Mouse (Mus musculus): ENCODE measurements around the gene Abcb9. TPM values are rescaled to one million over a fixed set of nuclear protein-coding genes. Genes with fewer than 3 reads are reported as not detected.

Gene Abcb9
- total and polyA plus RNA-seq, 3 experiments = 8.9 to 10.1 (median 9.9) TPM

DNA sequence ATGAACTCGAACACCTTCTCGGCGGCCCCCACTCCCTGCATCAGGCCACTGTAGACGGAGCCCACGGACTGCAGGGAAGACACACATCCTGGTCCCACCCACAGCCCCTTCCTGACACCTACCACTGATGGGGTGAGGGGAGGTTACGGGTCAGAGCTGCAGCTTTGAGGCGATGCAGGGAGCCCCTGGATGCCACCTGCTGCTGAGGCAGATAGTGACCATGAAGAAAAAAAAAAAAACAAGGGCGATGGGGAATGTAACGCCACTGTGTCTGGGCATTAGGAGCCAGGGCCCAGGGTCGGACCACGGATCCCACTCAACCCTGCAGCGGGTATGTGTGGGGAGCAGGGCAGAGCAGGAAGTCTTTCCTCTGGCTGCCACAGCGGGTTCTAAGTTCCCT is 18.4 kb downstream of the Abcb9 start:
- Histone ChIP-seq H3K4me1 (ENCODE audit: control insufficient read depth, insufficient read depth, low read length) (peaks cover 4% of the 10 kb centered on the region), H3K27me3 (ENCODE audit: control insufficient read depth, insufficient read depth, low read length) (no peaks in the 10 kb centered on the region), H3K4me3 (no peak overlapping the region), H3K27ac (no peak overlapping the region), H3K36me3 (ENCODE audit: control insufficient read depth, insufficient read depth, low read length) (no peaks in the 10 kb centered on the region), H3K79me2 (replicated peaks; ENCODE audit: control insufficient read depth, insufficient read depth, low read length) (no peaks in the 10 kb centered on the region), H3K9ac (ENCODE audit: low read depth, low read length) (no peak overlapping the region)
- WGBS = 77% methylated on average over 13 of the region's 13 CpGs
- DNase-seq = no peak
- TF ChIP-seq POLR2A (IDR thresholded peaks at IDR 0.05; ENCODE audit: insufficient read depth, low read depth, low read length) = no peak
- TF ChIP-seq CTCF (IDR thresholded peaks at IDR 0.05) = no peak
- TF ChIP-seq EP300 (IDR thresholded peaks at IDR 0.05; ENCODE audit: insufficient read depth, low read depth, low read length) = no peak
- intact Hi-C loops (cut with DNase I) = loop anchor here (5.0 kb wide), 1 partner anchor 40 kb away; no protein-coding TSS in a partner anchor

DNA sequence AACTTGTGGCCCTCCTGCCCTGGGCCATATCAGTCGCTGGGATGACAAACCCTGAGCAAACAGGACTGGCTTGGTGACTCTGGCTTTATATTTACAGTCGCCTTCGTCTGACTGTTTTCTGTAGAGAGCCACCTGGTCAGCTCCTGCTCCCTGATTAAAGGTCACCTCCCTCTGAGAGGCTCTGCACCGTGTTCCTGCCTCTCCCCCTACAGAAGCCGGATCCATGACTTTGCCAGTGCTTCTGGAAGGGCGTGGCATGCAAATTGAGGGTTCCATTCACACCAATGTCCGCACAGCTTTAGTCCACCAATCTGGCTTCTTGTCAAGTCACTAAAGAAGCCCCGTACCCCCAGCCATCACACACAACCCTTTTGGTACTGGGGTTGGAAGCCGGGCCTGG is 19.0 kb downstream of the Abcb9 start:
- WGBS = 73% methylated on average over 9 of the region's 9 CpGs
- H3K79me2 ChIP-seq (replicated peaks; ENCODE audit: control insufficient read depth, insufficient read depth, low read length) = no peaks in the 10 kb centered on the region
- H3K27ac ChIP-seq = no peak overlapping the region
- H3K36me3 ChIP-seq (ENCODE audit: control insufficient read depth, insufficient read depth, low read length) = no peaks in the 10 kb centered on the region
- no peak overlapping the region for H3K9ac ChIP-seq (ENCODE audit: low read depth, low read length)
- H3K4me1 ChIP-seq (ENCODE audit: control insufficient read depth, insufficient read depth, low read length) = peaks cover 4% of the 10 kb centered on the region
- H3K4me3 ChIP-seq = no peak overlapping the region
- TF ChIP-seq EP300 (IDR thresholded peaks at IDR 0.05; ENCODE audit: insufficient read depth, low read depth, low read length) = no peak
- no peak for TF ChIP-seq CTCF (IDR thresholded peaks at IDR 0.05)
- TF ChIP-seq POLR2A (IDR thresholded peaks at IDR 0.05; ENCODE audit: insufficient read depth, low read depth, low read length) = no peak
- intact Hi-C loops (cut with DNase I) = loop anchor here (5.0 kb wide), 1 partner anchor 39 kb away; no protein-coding TSS in a partner anchor
- no peak for DNase-seq
- H3K27me3 ChIP-seq (ENCODE audit: control insufficient read depth, insufficient read depth, low read length) = no peaks in the 10 kb centered on the region

DNA sequence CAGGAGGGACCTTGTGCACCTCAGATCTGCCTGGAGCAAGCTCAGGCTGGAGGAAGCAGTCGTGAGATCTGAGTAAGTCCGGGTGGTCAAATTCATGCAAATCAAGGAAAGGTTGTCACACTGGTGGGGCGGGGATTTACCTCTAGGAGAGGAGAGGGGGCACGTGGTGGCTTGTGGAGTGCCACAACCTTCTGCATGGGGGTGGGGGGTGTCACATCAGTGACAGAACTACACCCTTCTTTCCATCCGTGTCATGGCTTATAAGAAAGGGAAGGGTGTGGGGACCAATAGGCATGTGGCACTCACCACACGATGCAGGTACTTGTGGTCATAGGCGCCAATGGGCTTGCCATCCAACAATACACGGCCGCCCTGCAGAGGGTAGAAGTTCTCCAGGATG is 19.9 kb downstream of the Abcb9 start:
- 82% methylated on average over 9 of the region's 9 CpGs for WGBS

DNA sequence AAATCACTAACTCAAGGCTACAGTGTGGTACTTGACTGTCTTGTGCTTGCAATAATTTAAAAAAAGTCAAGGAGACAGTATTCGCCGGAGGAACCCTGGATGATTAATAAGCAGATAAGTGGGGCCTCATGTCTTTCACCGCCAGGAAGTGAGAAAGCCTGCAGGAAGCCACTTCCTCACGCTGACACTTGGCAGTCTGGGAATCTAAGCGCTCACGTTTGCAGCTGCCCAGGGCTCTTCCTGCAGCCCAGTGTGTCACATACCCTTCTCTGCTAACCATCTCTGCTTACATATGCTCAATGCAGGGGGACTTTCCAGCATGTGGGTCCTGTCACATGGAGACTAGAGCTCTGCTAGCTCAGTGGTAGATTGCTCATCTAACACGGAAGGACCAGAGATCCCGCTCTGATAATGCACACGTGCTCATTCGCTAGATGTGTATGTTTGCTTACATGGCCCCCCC is 20.7 kb downstream of the Abcb9 start:
- H3K36me3 ChIP-seq (ENCODE audit: control insufficient read depth, insufficient read depth, low read length) = no peaks in the 10 kb centered on the region
- DNase-seq = peak in 1 of 2 experiments; percentile 43
- no peak overlapping the region for H3K9ac ChIP-seq (ENCODE audit: low read depth, low read length)
- no peaks in the 10 kb centered on the region for H3K27me3 ChIP-seq (ENCODE audit: control insufficient read depth, insufficient read depth, low read length)
- no peak overlapping the region for H3K4me3 ChIP-seq
- TF ChIP-seq EP300 (IDR thresholded peaks at IDR 0.05; ENCODE audit: insufficient read depth, low read depth, low read length) (no peak), CTCF (IDR thresholded peaks at IDR 0.05) (no peak), POLR2A (IDR thresholded peaks at IDR 0.05; ENCODE audit: insufficient read depth, low read depth, low read length) (no peak)
- H3K4me1 ChIP-seq (ENCODE audit: control insufficient read depth, insufficient read depth, low read length) = peaks cover 4% of the 10 kb centered on the region
- intact Hi-C loops (cut with DNase I) = loop anchor here (5.0 kb wide), 1 partner anchor 38 kb away; no protein-coding TSS in a partner anchor
- 39% methylated on average over 10 of the region's 10 CpGs for WGBS
- no peak overlapping the region for H3K27ac ChIP-seq
- no peaks in the 10 kb centered on the region for H3K79me2 ChIP-seq (replicated peaks; ENCODE audit: control insufficient read depth, insufficient read depth, low read length)

More for the DNA sequence above, 19.9 kb downstream of the Abcb9 start:
- Histone ChIP-seq H3K4me3 (no peak overlapping the region), H3K27me3 (ENCODE audit: control insufficient read depth, insufficient read depth, low read length) (no peaks in the 10 kb centered on the region), H3K27ac (no peak overlapping the region), H3K79me2 (replicated peaks; ENCODE audit: control insufficient read depth, insufficient read depth, low read length) (no peaks in the 10 kb centered on the region), H3K4me1 (ENCODE audit: control insufficient read depth, insufficient read depth, low read length) (peaks cover 4% of the 10 kb centered on the region), H3K9ac (ENCODE audit: low read depth, low read length) (no peak overlapping the region), H3K36me3 (ENCODE audit: control insufficient read depth, insufficient read depth, low read length) (no peaks in the 10 kb centered on the region)
- intact Hi-C loops (cut with DNase I) = loop anchor here (5.0 kb wide), 1 partner anchor 38 kb away; no protein-coding TSS in a partner anchor
- no peak for DNase-seq
- TF ChIP-seq POLR2A (IDR thresholded peaks at IDR 0.05; ENCODE audit: insufficient read depth, low read depth, low read length) (no peak), EP300 (IDR thresholded peaks at IDR 0.05; ENCODE audit: insufficient read depth, low read depth, low read length) (no peak), CTCF (IDR thresholded peaks at IDR 0.05) (no peak)

DNA sequence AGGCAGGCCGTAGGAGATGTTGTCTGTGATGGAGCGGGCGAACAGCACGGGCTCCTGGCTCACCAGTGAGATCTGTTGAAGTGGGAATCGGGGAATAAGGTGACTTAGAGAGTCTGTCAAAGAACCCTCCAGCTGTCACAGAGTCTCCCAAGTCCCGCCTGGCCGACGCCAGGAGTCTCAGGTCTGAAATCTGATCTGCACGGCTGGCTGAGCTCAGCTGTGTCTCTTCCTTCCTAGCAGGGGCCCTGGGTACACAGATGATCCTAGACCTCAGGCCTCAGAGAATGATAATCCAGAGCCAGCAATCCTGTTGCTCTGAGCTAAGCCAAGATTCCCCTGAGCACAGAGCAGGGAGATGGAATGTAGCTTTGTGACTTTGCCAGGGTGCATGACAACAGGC is 21.9 kb downstream of the Abcb9 start:
- no peak for DNase-seq
- 65% methylated on average over 9 of the region's 9 CpGs for WGBS
- no peak overlapping the region; the same call in 1 of the 2 replicates for H3K27ac ChIP-seq
- no peak overlapping the region for H3K9ac ChIP-seq (ENCODE audit: low read depth, low read length)
- no peaks in the 10 kb centered on the region for H3K36me3 ChIP-seq (ENCODE audit: control insufficient read depth, insufficient read depth, low read length)
- no peaks in the 10 kb centered on the region for H3K27me3 ChIP-seq (ENCODE audit: control insufficient read depth, insufficient read depth, low read length)
- H3K4me1 ChIP-seq (ENCODE audit: control insufficient read depth, insufficient read depth, low read length) = peaks cover 4% of the 10 kb centered on the region
- H3K4me3 ChIP-seq = no peak overlapping the region
- intact Hi-C loops (cut with DNase I) = no loop called here
- no peaks in the 10 kb centered on the region for H3K79me2 ChIP-seq (replicated peaks; ENCODE audit: control insufficient read depth, insufficient read depth, low read length)
- TF ChIP-seq POLR2A (IDR thresholded peaks at IDR 0.05; ENCODE audit: insufficient read depth, low read depth, low read length) (no peak), EP300 (IDR thresholded peaks at IDR 0.05; ENCODE audit: insufficient read depth, low read depth, low read length) (no peak), CTCF (IDR thresholded peaks at IDR 0.05) (no peak)

DNA sequence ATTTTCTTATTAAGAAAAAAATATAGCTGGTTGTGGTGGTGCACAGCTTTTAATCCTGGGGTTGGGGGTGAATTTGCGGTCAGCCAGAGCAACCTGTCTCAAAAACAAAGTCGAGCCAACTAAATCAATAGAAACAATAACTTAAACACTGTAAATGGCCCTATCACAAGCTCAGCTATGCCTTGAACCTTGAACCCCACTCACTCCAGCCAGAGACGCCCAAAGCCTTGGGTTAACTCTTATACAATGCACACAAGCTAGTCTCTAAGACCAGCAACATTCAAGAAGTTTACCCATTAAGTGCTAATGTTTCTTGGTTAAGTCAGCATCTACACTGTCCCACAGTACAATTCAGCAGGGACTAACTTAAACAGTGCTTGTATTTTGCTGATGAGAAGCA is 25.9 kb downstream of the Abcb9 start:
- no peak overlapping the region for H3K9ac ChIP-seq (ENCODE audit: low read depth, low read length)
- intact Hi-C loops (cut with DNase I) = no loop called here
- no peak overlapping the region for H3K4me3 ChIP-seq
- no peak overlapping the region for H3K27ac ChIP-seq
- WGBS = 91% methylated on average over 3 of the region's 3 CpGs
- H3K27me3 ChIP-seq (ENCODE audit: control insufficient read depth, insufficient read depth, low read length) = no peaks in the 10 kb centered on the region
- DNase-seq = no peak
- no peaks in the 10 kb centered on the region for H3K36me3 ChIP-seq (ENCODE audit: control insufficient read depth, insufficient read depth, low read length)
- no peaks in the 10 kb centered on the region for H3K79me2 ChIP-seq (replicated peaks; ENCODE audit: control insufficient read depth, insufficient read depth, low read length)
- no peak for TF ChIP-seq EP300 (IDR thresholded peaks at IDR 0.05; ENCODE audit: insufficient read depth, low read depth, low read length)
- no peak for TF ChIP-seq CTCF (IDR thresholded peaks at IDR 0.05)
- no peak for TF ChIP-seq POLR2A (IDR thresholded peaks at IDR 0.05; ENCODE audit: insufficient read depth, low read depth, low read length)
- H3K4me1 ChIP-seq (ENCODE audit: control insufficient read depth, insufficient read depth, low read length) = peaks cover 1% of the 10 kb centered on the region; the same call in 1 of the 2 replicates

Data from heart, adult 2 months (tissue).